Mouse (Mus musculus) heart, adult 11 months (tissue): ENCODE results near the gene Pigb.

Source experiments
- DNase-seq: peaks from one replicate; pipeline ENCODE4 v3.0.0; 2022

Pigb gene

GRCm38 (mm10) chr9:73045204-73045603 lies 5.0 kb upstream of the Pigb start:
- DNase-seq = peak; percentile 87

- peak; percentile 97 for DNase-seq
These were observed 4.2 kb upstream of the Pigb start, which contains the start of gene Rab27a for GRCm38 (mm10) chr9:73044146-73045079. Rab27a (plus strand) TSS chr9:73044854.

- DNase-seq = peak; percentile 99
These were observed 794 bp downstream of the Pigb start for GRCm38 (mm10) chr9:73039222-73039945.

- no peak for DNase-seq
These were observed 6.8 kb downstream of the Pigb start for GRCm38 (mm10) chr9:73033406-73033805.

GRCm38 (mm10) chr9:73031421-73031820 lies 8.8 kb downstream of the Pigb start:
- no peak for DNase-seq

- no peak for DNase-seq
These were observed 9.7 kb downstream of the Pigb start for GRCm38 (mm10) chr9:73030443-73030842.

- peak; percentile 93 for DNase-seq
These were observed 14.2 kb downstream of the Pigb start for GRCm38 (mm10) chr9:73025818-73026636.

- DNase-seq = no peak
These were observed 19.5 kb downstream of the Pigb start for GRCm38 (mm10) chr9:73020566-73021097.

GRCm38 (mm10) chr9:73019841-73020240 lies 20.3 kb downstream of the Pigb start:
- peak; percentile 73 for DNase-seq

GRCm38 (mm10) chr9:73014724-73015123 lies 25.5 kb downstream of the Pigb start:
- DNase-seq = peak; percentile 80

GRCm38 (mm10) chr9:73012629-73013028 lies 27.5 kb downstream of the Pigb start:
- DNase-seq = no peak

GRCm38 (mm10) chr9:73008384-73008783 lies 31.8 kb downstream of the Pigb start:
- no peak for DNase-seq

- peak; percentile 61 for DNase-seq
These were observed 34.0 kb downstream of the Pigb start for GRCm38 (mm10) chr9:73006175-73006574.

- no peak for DNase-seq
These were observed 35.1 kb downstream of the Pigb start for GRCm38 (mm10) chr9:73005106-73005505.

GRCm38 (mm10) chr9:73004076-73004475 lies 36.1 kb downstream of the Pigb start:
- DNase-seq = no peak

GRCm38 (mm10) chr9:73002177-73002576 lies 38.0 kb downstream of the Pigb start:
- no peak for DNase-seq

- no peak for DNase-seq
These were observed 38.7 kb downstream of the Pigb start for GRCm38 (mm10) chr9:73001314-73002011.

- no peak for DNase-seq
These were observed 39.7 kb downstream of the Pigb start for GRCm38 (mm10) chr9:73000487-73000886.

GRCm38 (mm10) chr9:72996806-72997205 lies 43.4 kb downstream of the Pigb start:
- no peak for DNase-seq

- DNase-seq = peak; percentile 79
These were observed 44.0 kb downstream of the Pigb start for GRCm38 (mm10) chr9:72996167-72996566.

- no peak for DNase-seq
These were observed 47.6 kb downstream of the Pigb start for GRCm38 (mm10) chr9:72992576-72992975.

- DNase-seq = no peak
These were observed 48.8 kb downstream of the Pigb start for GRCm38 (mm10) chr9:72991420-72991819.
